Mouse (Mus musculus) telencephalon, adult 2 months (tissue): ENCODE results near the gene Kank3.

Source experiments
- DNase-seq: peaks from one replicate; pipeline ENCODE4 v3.0.0-alpha.2; 2011; ENCODE audit warnings: low read depth, low spot score

Kank3 gene

DNA sequence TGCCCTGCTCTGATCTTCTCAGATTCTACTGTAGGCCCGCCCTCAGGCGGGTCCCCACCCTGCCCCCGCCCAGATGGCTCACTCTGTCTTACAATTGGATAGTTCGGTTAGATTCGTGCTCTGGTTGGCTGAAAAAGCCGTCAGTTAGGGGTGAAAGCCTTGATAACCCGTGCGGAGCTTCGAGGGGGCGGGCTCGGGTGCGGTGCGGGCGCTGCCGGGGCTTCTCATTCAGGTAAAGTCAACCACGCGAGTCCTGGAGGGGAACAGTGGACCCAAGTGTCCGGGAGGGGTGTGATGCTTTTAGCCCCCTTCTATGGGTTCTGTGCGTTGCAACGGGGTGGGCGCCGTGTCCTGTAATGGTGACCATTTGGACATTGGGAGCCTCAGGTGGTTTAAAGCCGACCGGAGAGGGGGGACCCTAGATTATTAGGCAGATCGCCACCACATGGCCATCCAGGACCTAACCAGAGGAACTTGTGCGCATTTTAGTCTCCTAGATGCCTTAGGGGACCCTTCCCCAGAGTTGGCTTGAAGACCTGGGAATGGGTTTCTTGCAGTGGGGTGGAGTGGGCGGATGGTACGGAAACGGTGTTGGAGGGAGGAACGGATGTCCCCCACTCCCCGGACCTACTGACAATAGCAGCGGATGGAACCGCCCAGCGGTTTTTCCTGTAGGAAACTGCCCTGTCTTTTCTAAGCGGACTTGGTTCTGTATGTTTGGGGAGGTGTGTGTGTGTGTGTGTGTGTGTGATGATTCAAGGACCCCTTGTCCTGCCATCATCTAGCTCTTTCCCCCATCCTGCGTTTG lies at the start of gene Kank3:
Kank3 (plus strand) TSS at position 186 of the 808 bp plus-strand sequence.
- peak; percentile 95 for DNase-seq

GRCm38 (mm10) chr17:33766389-33766788 lies 43.9 kb upstream of the Kank3 start:
- no peak for DNase-seq

DNA sequence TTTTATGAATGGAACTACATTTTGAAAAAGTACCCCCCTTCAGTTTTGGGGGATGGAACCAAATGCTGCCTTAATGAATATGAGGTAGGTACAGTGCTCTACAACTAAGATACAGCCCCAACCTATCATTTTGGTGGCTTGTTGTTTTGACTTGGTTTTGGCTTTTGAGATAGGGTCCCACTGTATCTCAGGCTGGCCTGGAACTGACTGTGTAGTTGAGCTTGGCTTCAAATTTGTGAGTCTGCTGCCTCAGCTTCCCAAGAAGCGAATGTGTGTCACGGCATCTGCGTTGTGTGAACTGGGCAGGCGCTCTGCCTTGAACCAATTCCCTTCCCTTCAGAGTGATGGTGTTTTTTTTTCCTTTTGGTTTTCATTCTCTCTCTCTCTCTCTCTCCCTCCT lies 38.7 kb upstream of the Kank3 start:
- no peak for DNase-seq

DNA sequence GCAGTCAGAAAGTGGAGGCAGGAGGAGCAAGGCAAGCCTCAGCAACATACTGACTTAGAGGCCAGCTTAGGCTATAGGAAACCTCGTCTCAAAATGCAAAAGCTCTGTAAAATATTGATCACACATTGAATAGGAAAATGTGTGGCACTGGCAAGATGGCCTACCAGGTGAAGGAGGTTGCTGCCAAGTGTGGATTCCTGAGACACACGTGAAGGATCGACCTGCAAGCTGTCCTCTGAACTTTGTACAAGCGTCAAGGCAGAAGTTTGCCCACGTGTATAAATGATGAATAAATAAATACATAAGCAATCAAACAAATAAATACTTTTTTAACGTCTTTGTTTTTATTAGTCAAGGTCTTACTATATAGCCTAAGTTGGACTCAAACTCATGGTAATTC lies 36.9 kb upstream of the Kank3 start:
- DNase-seq = no peak

GRCm38 (mm10) chr17:33773871-33774572 lies 36.3 kb upstream of the Kank3 start:
- no peak for DNase-seq

DNA sequence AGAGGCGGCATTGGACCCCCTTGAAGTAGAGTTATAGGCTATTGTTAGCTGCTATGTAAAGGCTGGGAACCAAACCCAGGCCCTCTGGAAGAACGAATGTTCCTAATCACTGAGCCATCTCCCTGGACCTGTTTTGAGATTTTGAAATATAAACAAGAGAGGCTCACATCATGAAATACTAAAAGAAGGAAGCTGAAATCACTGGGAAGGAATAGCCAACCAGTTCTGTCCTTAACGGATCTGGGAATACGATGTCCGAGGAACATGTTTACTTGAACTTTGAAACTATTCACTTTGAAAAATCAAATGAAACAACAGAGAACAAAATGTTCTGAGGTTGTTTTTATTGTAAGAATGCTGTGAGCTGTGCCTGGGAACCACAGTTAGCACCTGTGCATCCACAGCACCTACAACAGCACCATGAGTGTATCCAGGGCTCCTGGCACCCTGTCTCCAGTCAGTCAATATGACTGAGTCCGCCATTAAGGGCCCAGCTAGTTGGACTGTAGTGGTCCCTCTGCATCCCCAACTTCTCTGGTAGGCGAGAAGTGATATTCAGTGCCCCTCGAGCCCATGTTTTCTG lies 35.7 kb upstream of the Kank3 start:
- no peak for DNase-seq

DNA sequence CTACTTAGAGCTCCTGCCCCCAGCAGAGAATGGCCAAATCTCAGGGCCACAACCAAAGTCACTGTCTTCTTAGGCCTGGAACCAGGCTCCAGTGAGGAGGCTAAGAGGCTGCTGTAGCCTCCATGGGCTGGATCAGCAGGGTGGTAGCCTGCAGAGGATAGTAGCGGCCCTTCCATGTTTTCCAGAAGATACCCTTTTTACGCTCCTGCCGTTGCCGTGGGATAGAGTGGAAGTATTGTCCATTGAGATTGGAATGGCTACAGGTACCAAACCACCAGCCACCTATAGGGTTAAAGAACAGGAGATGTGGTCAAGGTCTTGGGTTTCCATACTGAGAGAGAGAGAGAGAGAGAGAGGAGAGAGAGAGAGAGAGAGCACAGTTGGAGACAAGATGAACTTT lies 35.0 kb upstream of the Kank3 start:
- DNase-seq = no peak

- DNase-seq = no peak
These were observed 30.9 kb upstream of the Kank3 start for GRCm38 (mm10) chr17:33779271-33779966.

- no peak for DNase-seq
These were observed 30.4 kb upstream of the Kank3 start for GRCm38 (mm10) chr17:33779967-33780295.

GRCm38 (mm10) chr17:33780431-33780830 lies 29.9 kb upstream of the Kank3 start:
- no peak for DNase-seq

- DNase-seq = no peak
These were observed 29.0 kb upstream of the Kank3 start, which contains the start of gene Angptl4 for GRCm38 (mm10) chr17:33781124-33781977. Gene Angptl4 (minus strand): TSS chr17:33781830.

DNA sequence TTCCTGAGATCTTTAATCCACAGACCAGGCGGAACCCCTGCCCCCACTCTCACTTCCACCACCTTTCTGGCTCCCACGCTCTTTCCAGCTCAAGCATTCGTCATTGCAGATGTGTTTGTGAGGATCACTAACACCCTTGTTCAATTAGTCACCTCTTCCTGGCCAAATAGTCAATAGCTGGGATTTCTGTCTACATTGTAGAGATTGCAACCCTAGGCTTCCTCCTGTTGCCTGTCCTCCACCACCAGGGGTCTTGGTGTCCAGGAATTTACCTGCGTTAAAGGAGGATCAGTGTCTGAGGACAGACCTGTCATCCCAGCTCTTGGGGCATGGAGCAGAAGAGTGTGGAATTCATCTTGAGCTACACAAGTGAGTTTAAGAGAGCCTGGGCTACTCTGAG lies 28.3 kb upstream of the Kank3 start:
- DNase-seq = no peak

DNA sequence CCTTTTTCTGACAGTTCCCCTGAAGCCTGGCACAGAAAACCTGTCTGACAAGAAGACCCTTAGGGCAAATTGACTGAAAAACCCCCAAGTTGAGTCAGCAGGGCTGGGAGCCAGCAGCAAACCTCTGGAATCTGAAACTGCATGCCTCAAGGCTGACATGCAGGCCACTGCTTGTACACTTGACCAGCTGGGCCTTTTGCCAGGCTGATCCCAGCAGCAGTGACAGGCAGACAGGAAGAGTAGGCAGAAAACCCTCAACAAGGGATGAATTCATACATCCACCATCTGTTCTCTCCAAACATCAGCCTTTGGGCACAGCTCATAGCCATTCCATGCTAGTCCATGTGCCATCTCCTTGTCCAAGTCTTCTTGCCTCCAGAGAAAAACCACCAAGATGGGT lies 26.9 kb upstream of the Kank3 start:
- DNase-seq = peak; percentile 47

- DNase-seq = no peak
These were observed 25.4 kb upstream of the Kank3 start for GRCm38 (mm10) chr17:33784939-33785338.

- peak; percentile 40 for DNase-seq
These were observed 23.9 kb upstream of the Kank3 start for GRCm38 (mm10) chr17:33786375-33786774.

DNA sequence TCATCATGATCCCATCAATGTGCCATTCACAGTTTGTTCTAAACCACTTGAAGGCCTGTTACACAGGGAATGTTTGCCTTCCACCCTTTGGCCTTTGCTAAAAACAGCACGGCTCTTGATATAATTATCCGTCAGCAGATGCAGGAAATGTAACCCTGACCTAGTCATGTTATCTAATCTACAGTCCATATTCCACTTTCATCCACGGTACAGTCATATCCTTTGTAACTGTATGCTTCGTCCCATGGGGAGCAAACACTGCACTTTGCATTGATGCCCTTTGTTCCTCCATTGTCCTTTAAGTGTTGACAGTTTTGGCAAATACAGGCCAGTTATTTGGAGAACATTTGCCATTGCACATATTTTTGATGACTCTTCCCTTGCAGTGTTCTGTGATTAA lies 21.6 kb upstream of the Kank3 start:
- no peak for DNase-seq

DNA sequence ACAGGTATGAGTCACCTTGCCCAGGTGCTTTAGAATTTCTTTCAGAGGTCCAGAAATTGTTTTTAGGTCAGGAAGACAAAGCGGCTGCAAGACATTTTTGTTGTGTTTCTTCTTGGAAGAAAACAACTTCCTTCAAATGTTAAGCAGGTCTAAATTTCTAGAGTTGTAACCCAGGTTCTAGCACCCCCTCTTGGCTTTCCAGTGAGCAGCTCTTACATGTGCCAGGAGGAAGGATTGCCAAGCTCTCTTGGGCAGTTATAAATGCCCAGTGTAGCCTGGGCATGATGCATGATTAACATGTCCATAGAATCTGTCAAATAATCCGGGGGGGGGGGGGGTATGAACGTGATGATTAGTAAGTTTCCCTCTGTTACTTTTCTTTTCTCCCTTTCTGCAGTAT lies 12.0 kb upstream of the Kank3 start:
- DNase-seq = no peak

- no peak for DNase-seq
These were observed 11.0 kb upstream of the Kank3 start for GRCm38 (mm10) chr17:33799277-33799676.

DNA sequence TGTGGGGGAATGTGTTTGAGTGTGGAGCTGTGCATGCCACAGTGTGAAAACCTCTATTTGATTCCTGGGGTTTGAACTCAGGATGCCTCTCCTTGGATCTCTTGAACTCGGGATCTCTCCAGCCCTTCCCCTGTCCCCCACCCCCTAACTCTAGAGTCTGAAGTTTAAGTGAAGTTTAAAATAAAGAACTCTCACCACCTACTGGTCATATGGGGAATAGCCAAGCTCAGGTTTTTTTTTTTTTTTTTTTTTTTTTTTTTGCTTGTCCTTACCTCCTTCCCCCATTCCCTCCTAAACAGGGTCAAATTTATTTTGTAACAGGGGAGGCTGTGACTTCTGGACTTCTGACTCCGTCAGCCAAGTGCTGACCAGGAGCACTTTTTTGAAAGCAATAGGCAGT lies 8.1 kb upstream of the Kank3 start:
- no peak for DNase-seq

GRCm38 (mm10) chr17:33804205-33804604 lies 6.1 kb upstream of the Kank3 start:
- no peak for DNase-seq

DNA sequence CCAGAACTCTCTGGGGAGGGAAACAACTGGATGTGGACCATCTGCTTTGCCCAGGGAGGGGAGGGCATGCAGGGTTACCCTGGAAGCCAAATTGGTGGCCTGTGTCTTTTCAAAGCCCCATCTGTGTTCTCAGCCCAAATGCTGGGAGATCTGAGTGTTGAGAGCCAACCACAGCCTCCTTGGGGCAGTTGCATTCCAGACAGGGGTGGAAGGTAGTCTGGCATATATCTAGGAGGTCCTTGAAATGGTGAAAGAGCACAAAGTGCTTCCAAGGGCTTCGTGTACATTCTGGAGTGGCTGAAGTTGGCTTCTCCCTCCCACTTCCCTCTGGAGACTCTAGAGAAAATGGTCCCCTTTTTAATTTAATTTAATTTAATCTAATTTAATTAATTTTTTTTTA lies 5.6 kb upstream of the Kank3 start:
- no peak for DNase-seq
